Mouse (Mus musculus): ENCODE results near the gene Dtnb. TPM values are rescaled to one million over a fixed set of nuclear protein-coding genes. Genes with fewer than 3 reads are reported as not detected.
"Not testable (repeated sequence)": the region's sequence is repeated elsewhere in the genome, so short reads cannot be mapped to it uniquely, and the experiment has no call there.

Gene Dtnb
- 12.8 and 19.4 TPM in 2 replicates for polyA plus RNA-seq (2015; fragmentation: Nextera tagmentation; extraction: Ambion mirVana)

- ATAC-seq (replicated peaks; ENCODE audit: insufficient number of reproducible peaks, insufficient read depth, low FRiP score, low read depth): peak; percentile 83
- H3K27ac ChIP-seq: peak within 1 kb of the TSS; percentile 85
- H3K36me3 ChIP-seq: no peaks in the 10 kb centered on the region
- peak within 1 kb of the TSS; percentile 91 for H3K4me2 ChIP-seq
- WGBS: 1% methylated on average over 69 of the region's 85 CpGs
- H3K27me3 ChIP-seq: no peaks in the 10 kb centered on the region
- H3K9me3 ChIP-seq (replicated peaks): no peaks in the 10 kb centered on the region
- H3K4me3 ChIP-seq: peak within 1 kb of the TSS; percentile 86
- peaks cover 28% of the 10 kb centered on the region for H3K4me1 ChIP-seq (replicated peaks)
- peak within 1 kb of the TSS; percentile 87 for H3K9ac ChIP-seq
Measured at GRCm38 (mm10) chr12:3571787-3572580, at the start of gene Dtnb. Gene Dtnb, plus strand, starts transcription at chr12:3572381.

- no peaks in the 10 kb centered on the region for H3K27me3 ChIP-seq
- H3K4me2 ChIP-seq: no peak overlapping the region
- no peak overlapping the region for H3K4me3 ChIP-seq
- no peak overlapping the region for H3K9ac ChIP-seq
- H3K9me3 ChIP-seq (replicated peaks): no peaks in the 10 kb centered on the region
- no peaks in the 10 kb centered on the region for H3K4me1 ChIP-seq (replicated peaks)
- 90% methylated on average over 5 of the region's 5 CpGs for WGBS
- H3K36me3 ChIP-seq: no peaks in the 10 kb centered on the region
- ATAC-seq (replicated peaks; ENCODE audit: insufficient number of reproducible peaks, insufficient read depth, low FRiP score, low read depth): no peak
- H3K27ac ChIP-seq: no peak overlapping the region
Measured at GRCm38 (mm10) chr12:3525536-3525935, 46.6 kb upstream of the Dtnb start.

GRCm38 (mm10) chr12:3535446-3535845 lies 36.7 kb upstream of the Dtnb start:
- H3K4me2 ChIP-seq; H3K27ac ChIP-seq; H3K4me3 ChIP-seq; ATAC-seq (replicated peaks; ENCODE audit: insufficient number of reproducible peaks, insufficient read depth, low FRiP score, low read depth); H3K36me3 ChIP-seq; H3K9me3 ChIP-seq (replicated peaks); H3K27me3 ChIP-seq; H3K9ac ChIP-seq; H3K4me1 ChIP-seq (replicated peaks): not testable (repeated sequence)
- 95% methylated on average over 1 of the region's 1 CpGs for WGBS

GRCm38 (mm10) chr12:3537616-3538015 lies 34.6 kb upstream of the Dtnb start:
- H3K4me2 ChIP-seq: no peak overlapping the region
- no peak overlapping the region for H3K4me3 ChIP-seq
- no peaks in the 10 kb centered on the region for H3K36me3 ChIP-seq
- ATAC-seq (replicated peaks; ENCODE audit: insufficient number of reproducible peaks, insufficient read depth, low FRiP score, low read depth): 0 out of 2 replicates have a peak, but pooled peaks have one; percentile 31
- WGBS: 40% methylated on average over 3 of the region's 3 CpGs
- no peaks in the 10 kb centered on the region for H3K9me3 ChIP-seq (replicated peaks)
- H3K9ac ChIP-seq: no peak overlapping the region
- H3K4me1 ChIP-seq (replicated peaks): peaks cover 4% of the 10 kb centered on the region; the same call in 1 of the 2 replicates
- no peak overlapping the region for H3K27ac ChIP-seq
- no peaks in the 10 kb centered on the region for H3K27me3 ChIP-seq

GRCm38 (mm10) chr12:3538036-3538435 lies 34.1 kb upstream of the Dtnb start:
- WGBS: 83% methylated on average over 1 of the region's 1 CpGs
- ATAC-seq (replicated peaks; ENCODE audit: insufficient number of reproducible peaks, insufficient read depth, low FRiP score, low read depth): no peak

GRCm38 (mm10) chr12:3539605-3540004 lies 32.6 kb upstream of the Dtnb start:
- H3K36me3 ChIP-seq: no peaks in the 10 kb centered on the region
- WGBS: 72% methylated on average over 2 of the region's 2 CpGs
- H3K27ac ChIP-seq: no peak overlapping the region
- no peaks in the 10 kb centered on the region for H3K9me3 ChIP-seq (replicated peaks)
- peaks cover 4% of the 10 kb centered on the region; the same call in 1 of the 2 replicates for H3K4me1 ChIP-seq (replicated peaks)
- no peaks in the 10 kb centered on the region for H3K27me3 ChIP-seq
- no peak overlapping the region for H3K4me2 ChIP-seq
- H3K9ac ChIP-seq: no peak overlapping the region
- no peak for ATAC-seq (replicated peaks; ENCODE audit: insufficient number of reproducible peaks, insufficient read depth, low FRiP score, low read depth)
- H3K4me3 ChIP-seq: no peak overlapping the region

More at GRCm38 (mm10) chr12:3538036-3538435, 34.1 kb upstream of the Dtnb start:
- Histone ChIP-seq H3K27me3 (no peaks in the 10 kb centered on the region), H3K4me3 (no peak overlapping the region), H3K27ac (no peak overlapping the region), H3K36me3 (no peaks in the 10 kb centered on the region), H3K9ac (no peak overlapping the region), H3K4me2 (no peak overlapping the region), H3K9me3 (replicated peaks) (no peaks in the 10 kb centered on the region), H3K4me1 (replicated peaks) (peaks cover 4% of the 10 kb centered on the region; the same call in 1 of the 2 replicates)

GRCm38 (mm10) chr12:3540871-3541270 lies 31.3 kb upstream of the Dtnb start:
- Histone ChIP-seq H3K27ac (no peak overlapping the region), H3K9me3 (replicated peaks) (no peaks in the 10 kb centered on the region), H3K27me3 (no peaks in the 10 kb centered on the region), H3K36me3 (no peaks in the 10 kb centered on the region), H3K4me3 (no peak overlapping the region), H3K4me2 (no peak overlapping the region), H3K4me1 (replicated peaks) (peaks cover 4% of the 10 kb centered on the region; the same call in 1 of the 2 replicates), H3K9ac (no peak overlapping the region)
- WGBS: 86% methylated on average over 7 of the region's 7 CpGs
- no peak for ATAC-seq (replicated peaks; ENCODE audit: insufficient number of reproducible peaks, insufficient read depth, low FRiP score, low read depth)

- WGBS: 74% methylated on average over 3 of the region's 3 CpGs
- H3K4me3 ChIP-seq: no peak overlapping the region
- H3K36me3 ChIP-seq: no peaks in the 10 kb centered on the region
- no peak overlapping the region for H3K4me2 ChIP-seq
- H3K4me1 ChIP-seq (replicated peaks): peaks cover 13% of the 10 kb centered on the region
- no peaks in the 10 kb centered on the region for H3K9me3 ChIP-seq (replicated peaks)
- ATAC-seq (replicated peaks; ENCODE audit: insufficient number of reproducible peaks, insufficient read depth, low FRiP score, low read depth): no peak
- no peaks in the 10 kb centered on the region for H3K27me3 ChIP-seq
- H3K27ac ChIP-seq: no peak overlapping the region
- no peak overlapping the region for H3K9ac ChIP-seq
Measured at GRCm38 (mm10) chr12:3545451-3545850, 26.7 kb upstream of the Dtnb start.

GRCm38 (mm10) chr12:3546121-3546658 lies 26.0 kb upstream of the Dtnb start:
- no peak overlapping the region for H3K27ac ChIP-seq
- H3K36me3 ChIP-seq: no peaks in the 10 kb centered on the region
- no peak overlapping the region for H3K4me2 ChIP-seq
- peaks cover 13% of the 10 kb centered on the region for H3K4me1 ChIP-seq (replicated peaks)
- H3K4me3 ChIP-seq: no peak overlapping the region
- H3K9ac ChIP-seq: no peak overlapping the region
- no peaks in the 10 kb centered on the region for H3K27me3 ChIP-seq
- no peaks in the 10 kb centered on the region for H3K9me3 ChIP-seq (replicated peaks)
- WGBS: 48% methylated on average over 4 of the region's 4 CpGs
- ATAC-seq (replicated peaks; ENCODE audit: insufficient number of reproducible peaks, insufficient read depth, low FRiP score, low read depth): no peak

- Histone ChIP-seq H3K4me2 (no peak overlapping the region), H3K4me3 (no peak overlapping the region), H3K27ac (no peak overlapping the region), H3K9ac (no peak overlapping the region), H3K36me3 (no peaks in the 10 kb centered on the region), H3K27me3 (no peaks in the 10 kb centered on the region), H3K4me1 (replicated peaks) (peaks cover 13% of the 10 kb centered on the region), H3K9me3 (replicated peaks) (no peaks in the 10 kb centered on the region)
- ATAC-seq (replicated peaks; ENCODE audit: insufficient number of reproducible peaks, insufficient read depth, low FRiP score, low read depth): no peak
- 43% methylated on average over 6 of the region's 6 CpGs for WGBS
Measured at GRCm38 (mm10) chr12:3546781-3547180, 25.4 kb upstream of the Dtnb start.

- Histone ChIP-seq H3K9me3 (replicated peaks) (no peaks in the 10 kb centered on the region), H3K9ac (no peak overlapping the region), H3K4me2 (no peak overlapping the region), H3K36me3 (no peaks in the 10 kb centered on the region), H3K27ac (no peak overlapping the region), H3K4me3 (no peak overlapping the region), H3K27me3 (no peaks in the 10 kb centered on the region), H3K4me1 (replicated peaks) (peaks cover 13% of the 10 kb centered on the region)
- 34% methylated on average over 4 of the region's 4 CpGs for WGBS
- no peak for ATAC-seq (replicated peaks; ENCODE audit: insufficient number of reproducible peaks, insufficient read depth, low FRiP score, low read depth)
Measured at GRCm38 (mm10) chr12:3547506-3547905, 24.7 kb upstream of the Dtnb start.

Data from heart, embryonic 15.5 days (tissue).